Mouse (Mus musculus) liver, embryonic 16.5 days (tissue): ENCODE measurements around the gene 1700024P04Rik. TPM values are rescaled to one million over a fixed set of nuclear protein-coding genes. Genes with fewer than 3 reads are reported as not detected.

ENCODE experiments used
- ATAC-seq: fragments of 200-750 bp; cut with Nextera tagmentation; 2 replicates; pipeline ENCODE4 v1.8.0; 2017; ENCODE audit warnings: low read depth, mild to moderate bottlenecking, moderate number of reproducible peaks, moderate library complexity
- H3K27ac ChIP-seq: fragments of 300-500 bp; sonication (generic); 2 replicates; pipeline ENCODE4 v1.5.1; 2014; ENCODE audit warnings: mild to moderate bottlenecking, low read length
- H3K27me3 ChIP-seq: fragments of 300-500 bp; sonication (generic); 2 replicates; pipeline ENCODE4 v1.6.1; 2014; ENCODE audit warnings: low read depth, low read length, mixed read lengths; ENCODE audit not compliant: control insufficient read depth, insufficient read depth
- H3K36me3 ChIP-seq: fragments of 300-500 bp; sonication (generic); 2 replicates; pipeline ENCODE4 v1.6.1; 2014; ENCODE audit warnings: mild to moderate bottlenecking; ENCODE audit not compliant: control insufficient read depth, insufficient read depth
- H3K4me1 ChIP-seq: fragments of 300-500 bp; sonication (generic); 2 replicates; pipeline ENCODE4 v1.6.1; 2014; ENCODE audit warnings: low read depth, low read length, mixed read lengths; ENCODE audit not compliant: control insufficient read depth
- H3K4me2 ChIP-seq: fragments of 300-500 bp; sonication (generic); 2 replicates; pipeline ENCODE4 v1.6.1; 2014; ENCODE audit warnings: low read depth, low read length, mixed read lengths
- H3K4me3 ChIP-seq: fragments of 300-500 bp; sonication (generic); 2 replicates; pipeline ENCODE4 v1.5.1; 2014; ENCODE audit warnings: low read depth, mild to moderate bottlenecking, low read length
- H3K9ac ChIP-seq: fragments of 300-500 bp; sonication (generic); 2 replicates; pipeline ENCODE4 v1.6.1; 2014; ENCODE audit warnings: low read depth, low read length
- H3K9me3 ChIP-seq: fragments of 300-500 bp; sonication (generic); replicated peaks from 2 replicates; pipeline ENCODE4 v1.6.1; 2016; ENCODE audit warnings: low read length; ENCODE audit not compliant: control insufficient read depth
- WGBS: fragments of 180-500 bp; shearing (Covaris S2); extraction: QIAGEN DNeasy Blood & Tissue Kit; methylation state at CpG from one replicate; pipeline ENCODE4 v1.1.7; 2014; ENCODE audit not compliant: insufficient replicate concordance; 5-methylcytosine and 5-hydroxymethylcytosine counted together
- polyA plus RNA-seq: library from polyadenylated mRNA; unstranded; fragments of >200 nt; fragmentation: Nextera tagmentation; extraction: Ambion mirVana; gene quantifications from 2 replicates; pipeline ENCODE4 v1.2.1, GENCODE M21; 2015

Gene 1700024P04Rik
- polyA plus RNA-seq, 1 experiment from 2014 or later = not detected

GRCm38 (mm10) chr13:98937108-98937507 lies 47.3 kb downstream of the 1700024P04Rik start:
- no peak overlapping the region for H3K4me3 ChIP-seq
- no peaks in the 10 kb centered on the region for H3K36me3 ChIP-seq
- no peak overlapping the region for H3K9ac ChIP-seq
- no peak overlapping the region for H3K4me2 ChIP-seq
- no peak overlapping the region for H3K27ac ChIP-seq
- no peaks in the 10 kb centered on the region for H3K27me3 ChIP-seq
- ATAC-seq = no peak
- H3K9me3 ChIP-seq = no peaks in the 10 kb centered on the region
- peaks cover 4% of the 10 kb centered on the region for H3K4me1 ChIP-seq
- WGBS = 57% methylated on average over 6 of the region's 6 CpGs

Other genes starting within 250 kb of the 1700024P04Rik start
- gene Fcho2, start 169.1 kb downstream of the 1700024P04Rik start, polyA plus RNA-seq = 31.1 and 33.8 TPM in 2 replicates
- 18.1 and 20.9 TPM in 2 replicates for gene Tnpo1, start 58.2 kb downstream of the 1700024P04Rik start, polyA plus RNA-seq
- 0.21 and 0.26 TPM in 2 replicates for gene Zfp366, start 200.3 kb upstream of the 1700024P04Rik start, polyA plus RNA-seq